Mouse (Mus musculus) hindbrain, postnatal 0 days (tissue): ENCODE data around the gene Rbm47. TPM values are rescaled to one million over a fixed set of nuclear protein-coding genes. Genes with fewer than 3 reads are reported as not detected.

Experiments used
- ATAC-seq: fragments of 200-750 bp; cut with Nextera tagmentation; 2 replicates; pipeline ENCODE4 v1.8.0; 2017; ENCODE audit warnings: mild to moderate bottlenecking, moderate TSS enrichment, moderate library complexity
- DNase-seq: peaks from one replicate; pipeline ENCODE4 v3.0.0-alpha.2; 2015; ENCODE audit warnings: low spot score
- H3K27ac ChIP-seq: fragments of 300-500 bp; sonication (generic); 2 replicates; pipeline ENCODE4 v1.5.1; 2014; ENCODE audit warnings: mild to moderate bottlenecking
- H3K27me3 ChIP-seq: fragments of 300-500 bp; sonication (generic); 2 replicates; pipeline ENCODE4 v1.6.1; 2014; ENCODE audit warnings: low read length, mixed read lengths; ENCODE audit not compliant: insufficient read depth
- H3K36me3 ChIP-seq: fragments of 300-500 bp; sonication (generic); 2 replicates; pipeline ENCODE4 v1.6.1; 2014; ENCODE audit warnings: low read length, mixed read lengths; ENCODE audit not compliant: insufficient read depth
- H3K4me1 ChIP-seq: fragments of 300-500 bp; sonication (generic); 2 replicates; pipeline ENCODE4 v1.6.1; 2014; ENCODE audit warnings: antibody characterized with exemption, low read length, mixed read lengths; ENCODE audit not compliant: insufficient read depth
- H3K4me2 ChIP-seq: fragments of 300-500 bp; sonication (generic); 2 replicates; pipeline ENCODE4 v1.6.1; 2014; ENCODE audit warnings: low read depth, mild to moderate bottlenecking, low read length, moderate library complexity, mixed read lengths
- H3K4me3 ChIP-seq: fragments of 300-500 bp; sonication (generic); 2 replicates; pipeline ENCODE4 v1.5.1; 2014; ENCODE audit warnings: low read length
- H3K9ac ChIP-seq: fragments of 300-500 bp; sonication (generic); replicated peaks from 2 replicates; pipeline ENCODE4 v1.6.1; 2014; ENCODE audit warnings: mild to moderate bottlenecking, low read length, moderate library complexity, mixed read lengths
- H3K9me3 ChIP-seq: fragments of 300-500 bp; sonication (generic); 2 replicates; pipeline ENCODE4 v1.6.1; 2016; ENCODE audit warnings: low read length, mixed read lengths
- CTCF ChIP-seq: IDR thresholded peaks from 2 replicates; pipeline ENCODE4 v1.5.1; 2016; ENCODE audit warnings: antibody characterized with exemption, control low read depth, low read depth
- WGBS: fragments of 180-500 bp; shearing (Covaris S2); extraction: QIAGEN DNeasy Blood & Tissue Kit; methylation state at CpG from one replicate; pipeline ENCODE4 v1.1.7; 2014; 5-methylcytosine and 5-hydroxymethylcytosine counted together
- polyA plus RNA-seq: library from polyadenylated mRNA; unstranded; fragments of >200 nt; fragmentation: Nextera tagmentation; extraction: Ambion mirVana; gene quantifications from 2 replicates; pipeline ENCODE4 v1.2.1, GENCODE M21; 2015
- total RNA-seq: library from RNA; depleted of rRNA; stranded (reverse); fragments of >200 nt; gene quantifications from 2 replicates; pipeline ENCODE4 v1.2.3, GENCODE M21; 2014

Gene Rbm47
- total and polyA plus RNA-seq, 2 experiments from 2014 or later: 2.5 to 5.0 TPM

- Histone ChIP-seq H3K4me2 (peak overlapping the region; percentile 90), H3K4me1 (0 out of 2 replicates have a peak, but pooled peaks cover 3% of the 10 kb centered on the region), H3K27ac (no peak overlapping the region), H3K9ac (no peak overlapping the region), H3K36me3 (no peaks in the 10 kb centered on the region), H3K9me3 (no peaks in the 10 kb centered on the region), H3K27me3 (no peaks in the 10 kb centered on the region), H3K4me3 (no peak overlapping the region)
- no peak for ATAC-seq
- 66% methylated on average over 2 of the region's 2 CpGs for WGBS
- DNase-seq: no peak
- no peak for TF ChIP-seq CTCF
Observed at GRCm38 (mm10) chr5:66070350-66070749, 102.6 kb downstream of the Rbm47 start.

GRCm38 (mm10) chr5:66069470-66070144 lies 103.3 kb downstream of the Rbm47 start:
- H3K36me3 ChIP-seq: no peaks in the 10 kb centered on the region
- 0 out of 2 replicates have a peak, but pooled peaks cover 3% of the 10 kb centered on the region for H3K4me1 ChIP-seq
- 3% methylated on average over 27 of the region's 27 CpGs for WGBS
- H3K9ac ChIP-seq: peak overlapping the region; percentile 43
- peak overlapping the region; percentile 90 for H3K4me2 ChIP-seq
- H3K27me3 ChIP-seq: no peaks in the 10 kb centered on the region
- ATAC-seq: peak; percentile 74; the same call in 1 of the 2 replicates
- H3K27ac ChIP-seq: no peak overlapping the region
- DNase-seq: peak; percentile 57
- TF ChIP-seq CTCF: no peak
- peak overlapping the region; percentile 40 for H3K4me3 ChIP-seq
- no peaks in the 10 kb centered on the region for H3K9me3 ChIP-seq

- ATAC-seq (no peak), DNase-seq (no peak)
- Histone ChIP-seq H3K27ac (no peak overlapping the region), H3K27me3 (no peaks in the 10 kb centered on the region), H3K9ac (no peak overlapping the region), H3K4me1 (0 out of 2 replicates have a peak, but pooled peaks cover 3% of the 10 kb centered on the region), H3K4me2 (peak overlapping the region; percentile 90), H3K4me3 (no peak overlapping the region), H3K36me3 (no peaks in the 10 kb centered on the region), H3K9me3 (no peaks in the 10 kb centered on the region)
- TF ChIP-seq CTCF: no peak
- WGBS: 38% methylated on average over 7 of the region's 7 CpGs
Observed at GRCm38 (mm10) chr5:66069133-66069469, 103.8 kb downstream of the Rbm47 start.

GRCm38 (mm10) chr5:66068068-66068920 lies 104.6 kb downstream of the Rbm47 start:
- 0 out of 2 replicates have a peak, but pooled peaks cover 3% of the 10 kb centered on the region for H3K4me1 ChIP-seq
- no peaks in the 10 kb centered on the region for H3K9me3 ChIP-seq
- no peaks in the 10 kb centered on the region for H3K27me3 ChIP-seq
- no peak for ATAC-seq
- WGBS: 87% methylated on average over 12 of the region's 12 CpGs
- no peak for DNase-seq
- H3K4me3 ChIP-seq: no peak overlapping the region
- H3K27ac ChIP-seq: no peak overlapping the region
- no peak for TF ChIP-seq CTCF
- no peak overlapping the region for H3K4me2 ChIP-seq
- H3K36me3 ChIP-seq: no peaks in the 10 kb centered on the region
- no peak overlapping the region for H3K9ac ChIP-seq

GRCm38 (mm10) chr5:66067219-66067618 lies 105.7 kb downstream of the Rbm47 start:
- H3K36me3 ChIP-seq: no peaks in the 10 kb centered on the region
- no peak for DNase-seq
- H3K27me3 ChIP-seq: no peaks in the 10 kb centered on the region
- H3K4me1 ChIP-seq: 0 out of 2 replicates have a peak, but pooled peaks cover 3% of the 10 kb centered on the region
- no peak overlapping the region for H3K9ac ChIP-seq
- H3K4me3 ChIP-seq: no peak overlapping the region
- no peak overlapping the region for H3K27ac ChIP-seq
- WGBS: 34% methylated on average over 7 of the region's 7 CpGs
- no peaks in the 10 kb centered on the region for H3K9me3 ChIP-seq
- TF ChIP-seq CTCF: no peak
- ATAC-seq: no peak
- H3K4me2 ChIP-seq: no peak overlapping the region

- H3K27ac ChIP-seq: no peak overlapping the region
- no peak for ATAC-seq
- 77% methylated on average over 3 of the region's 3 CpGs for WGBS
Observed at GRCm38 (mm10) chr5:66062930-66063220, 110.0 kb downstream of the Rbm47 start.

More at GRCm38 (mm10) chr5:66062930-66063220, 110.0 kb downstream of the Rbm47 start:
- no peaks in the 10 kb centered on the region for H3K36me3 ChIP-seq
- no peaks in the 10 kb centered on the region for H3K27me3 ChIP-seq
- no peak for DNase-seq
- no peak for TF ChIP-seq CTCF
- no peak overlapping the region for H3K4me2 ChIP-seq
- H3K4me1 ChIP-seq: no peaks in the 10 kb centered on the region
- H3K9ac ChIP-seq: no peak overlapping the region
- no peak overlapping the region for H3K4me3 ChIP-seq
- H3K9me3 ChIP-seq: no peaks in the 10 kb centered on the region
